Mouse (Mus musculus) CH12.LX (cell line): Measurements from ENCODE around the gene Mkks. TPM values are rescaled to one million over a fixed set of nuclear protein-coding genes. Genes with fewer than 3 reads are reported as not detected.

ENCODE experiments used
- DNase-seq: peaks from one replicate; pipeline ENCODE4 v3.0.0-alpha.2; 2013; ENCODE audit errors: extremely low read depth
- H3K27ac ChIP-seq: 2 replicates; pipeline ENCODE4 v1.5.1; 2012; ENCODE audit warnings: low read depth, mild to moderate bottlenecking, control low read depth, moderate library complexity; ENCODE audit not compliant: insufficient read depth
- H3K27me3 ChIP-seq: replicated peaks from 2 replicates; pipeline ENCODE3; 2012; ENCODE audit warnings: inconsistent platforms
- H3K36me3 ChIP-seq, 2 experiments: replicated peaks in 1 of 2; 2 replicates each; pipeline versions ENCODE3 to v1.6.1; 2012; ENCODE audit warnings: inconsistent platforms in 1 of 2, low read length in 1 of 2, mild to moderate bottlenecking in 1 of 2, mixed read lengths in 1 of 2, moderate library complexity in 1 of 2; ENCODE audit not compliant: control insufficient read depth in 1 of 2, insufficient read depth in 1 of 2
- H3K4me1 ChIP-seq, 2 experiments: 2 replicates each; pipeline ENCODE4 v1.6.1; 2012; ENCODE audit warnings: inconsistent platforms in 1 of 2, moderate library complexity in 1 of 2; ENCODE audit not compliant: insufficient read depth in 2 of 2, control insufficient read depth in 1 of 2
- H3K4me2 ChIP-seq: 2 replicates; pipeline ENCODE4 v1.6.1; 2012; ENCODE audit warnings: low read depth, mild to moderate bottlenecking, control low read depth; ENCODE audit not compliant: poor library complexity, insufficient read depth, severe bottlenecking
- H3K4me3 ChIP-seq, 3 experiments: fragments of 150-350 bp in 1 of 3; sonication (generic) in 1 of 3; replicated peaks in 1 of 3; 2 replicates each; pipeline versions ENCODE3 to v1.5.1; 2011 to 2012; ENCODE audit warnings: low read depth in 2 of 3, low read length in 2 of 3, mild to moderate bottlenecking in 2 of 3, moderate library complexity in 2 of 3, control low read depth in 1 of 3, improper control_type of control experiment in 1 of 3, inconsistent platforms in 1 of 3, mixed read lengths in 1 of 3; ENCODE audit not compliant: poor library complexity in 1 of 3
- H3K79me2 ChIP-seq: replicated peaks from 2 replicates; pipeline ENCODE4 v1.6.1; 2012; ENCODE audit warnings: mild to moderate bottlenecking, moderate library complexity; ENCODE audit not compliant: control insufficient read depth, poor library complexity, insufficient read depth, severe bottlenecking; ENCODE audit errors: extremely low read depth
- H3K9ac ChIP-seq: 2 replicates; pipeline ENCODE4 v1.6.1; 2012; ENCODE audit warnings: low read depth, mild to moderate bottlenecking, control low read depth, moderate library complexity; ENCODE audit not compliant: insufficient read depth
- H3K9me3 ChIP-seq: replicated peaks from 2 replicates; pipeline ENCODE3; 2012; ENCODE audit warnings: low read length, inconsistent platforms, mixed read lengths
- CHD1 ChIP-seq: IDR thresholded peaks from 2 replicates; pipeline ENCODE4 v1.6.1; 2012; ENCODE audit warnings: low read depth, low read length, improper control_type of control experiment, inconsistent platforms
- CHD2 ChIP-seq: IDR thresholded peaks from 2 replicates; pipeline ENCODE4 v1.6.1; 2011; ENCODE audit warnings: low read length, improper control_type of control experiment
- CTCF ChIP-seq, 2 experiments: IDR thresholded peaks in 1 of 2; conservative IDR thresholded peaks in 1 of 2; 2 replicates each; pipeline ENCODE4 v1.5.1; 2011 to 2012; ENCODE audit warnings: low read depth in 2 of 2, low read length in 2 of 2, improper control_type of control experiment in 1 of 2, inconsistent platforms in 1 of 2, mild to moderate bottlenecking in 1 of 2, moderate library complexity in 1 of 2
- E2F4 ChIP-seq: IDR thresholded peaks from 2 replicates; pipeline ENCODE4 v1.6.1; 2011; ENCODE audit warnings: low read depth, low read length, improper control_type of control experiment; ENCODE audit not compliant: insufficient replicate concordance
- ELF1 ChIP-seq: IDR thresholded peaks from 2 replicates; pipeline ENCODE4 v1.6.1; 2014; ENCODE audit warnings: low read depth, mild to moderate bottlenecking, inconsistent platforms, low read length, improper control_type of control experiment
- EP300 ChIP-seq: IDR thresholded peaks from 2 replicates; pipeline ENCODE4 v1.6.1; 2011; ENCODE audit warnings: low read length, improper control_type of control experiment
- GABPA ChIP-seq: IDR thresholded peaks from 2 replicates; pipeline ENCODE4 v1.6.1; 2012; ENCODE audit warnings: low read depth, low read length, improper control_type of control experiment, inconsistent platforms; ENCODE audit not compliant: insufficient replicate concordance
- IRF4 ChIP-seq: IDR thresholded peaks from 2 replicates; pipeline ENCODE4 v1.6.1; 2014; ENCODE audit warnings: low read depth, mild to moderate bottlenecking, inconsistent platforms, low read length, improper control_type of control experiment
- MAX ChIP-seq: IDR thresholded peaks from 2 replicates; pipeline ENCODE4 v1.6.1; 2011; ENCODE audit warnings: low read length, improper control_type of control experiment
- MAZ ChIP-seq: IDR thresholded peaks from 2 replicates; pipeline ENCODE4 v1.6.1; 2012; ENCODE audit warnings: low read depth, mild to moderate bottlenecking, inconsistent platforms, low read length, improper control_type of control experiment, moderate library complexity
- MEF2A ChIP-seq: IDR thresholded peaks from 2 replicates; pipeline ENCODE4 v1.6.1; 2014; ENCODE audit warnings: low read depth, mild to moderate bottlenecking, inconsistent platforms, low read length, improper control_type of control experiment, borderline replicate concordance
- MXI1 ChIP-seq: IDR thresholded peaks from 2 replicates; pipeline ENCODE4 v1.6.1; 2011; ENCODE audit warnings: mild to moderate bottlenecking, low read depth, low read length, improper control_type of control experiment
- MYC ChIP-seq: IDR thresholded peaks from 2 replicates; pipeline ENCODE4 v1.6.1; 2011; ENCODE audit warnings: low read depth, mild to moderate bottlenecking, improper control_type of control experiment, low read length
- PAX5 ChIP-seq: IDR thresholded peaks from 2 replicates; pipeline ENCODE4 v1.6.1; 2012; ENCODE audit warnings: low read length, inconsistent platforms, mixed read lengths
- TCF12 ChIP-seq: IDR thresholded peaks from 2 replicates; pipeline ENCODE4 v1.6.1; 2014; ENCODE audit warnings: low read depth, mild to moderate bottlenecking, inconsistent platforms, low read length, improper control_type of control experiment
- ZC3H11A ChIP-seq: IDR thresholded peaks from 2 replicates; pipeline ENCODE4 v1.6.1; 2012; ENCODE audit warnings: low read depth, mild to moderate bottlenecking, inconsistent platforms, low read length, improper control_type of control experiment
- ZMIZ1 ChIP-seq: IDR thresholded peaks from 2 replicates; pipeline ENCODE4 v1.6.1; 2012; ENCODE audit warnings: low read depth, mild to moderate bottlenecking, inconsistent platforms, low read length, improper control_type of control experiment
- ZNF384 ChIP-seq: IDR thresholded peaks from 2 replicates; pipeline ENCODE4 v1.6.1; 2012; ENCODE audit warnings: low read depth, low read length, improper control_type of control experiment, inconsistent platforms
- dilution Hi-C: fragments of 300-500 bp; cut with MboI; formaldehyde crosslinking; loops from 2 replicates; pipeline ENCODE4 v1.14.3; 2020; ENCODE audit warnings: low sequenced_read_pairs; ENCODE audit not compliant: extremely low pct_unique_long_range_greater_than_20kb, extremely low pct_ligation_motif_present
- in situ Hi-C: fragments of 300-500 bp; cut with MboI; formaldehyde crosslinking; loops from 3 replicates; pipeline ENCODE4 v1.14.3; 2019; ENCODE audit warnings: low sequenced_read_pairs, low pct_ligation_motif_present, low pct_unique_long_range_greater_than_20kb, mixed read lengths
- polyA plus RNA-seq: library from polyadenylated mRNA; unstranded; fragments of >175 nt; gene quantifications from 2 replicates; pipeline ENCODE4 v1.2.1, GENCODE M21; 2012; ENCODE audit warnings: low read depth; ENCODE audit not compliant: insufficient read length
- total RNA-seq, 2 experiments: library from RNA; depleted of rRNA; stranded (reverse); fragments of 300-350 nt in 1 of 2; fragments of >200 nt in 1 of 2; gene quantifications; 2 replicates each; pipeline ENCODE4 v1.2.3; 2012 to 2014

Mkks gene
- total and polyA plus RNA-seq, 3 experiments, result 2.2 to 25.8 (median 5.8) TPM

GRCm38 (mm10) chr2:136833976-136834714, 57.0 kb downstream of the Mkks start:
- no peak overlapping the region for H3K9ac ChIP-seq
- H3K27ac ChIP-seq, result no peak overlapping the region

GRCm38 (mm10) chr2:136832936-136833335, 58.3 kb downstream of the Mkks start:
- TF ChIP-seq GABPA (no peak), CHD2 (no peak), MYC (no peak), E2F4 (no peak), ZC3H11A (no peak), ZMIZ1 (no peak), MEF2A (no peak), MXI1 (no peak), ELF1 (no peak), MAZ (no peak), MAX (no peak), CTCF (conservative IDR thresholded peaks at IDR 0.05 in 1 of 2, IDR thresholded peaks at IDR 0.05 in 1 of 2; ENCODE audit: low read depth in 2 of 2, low read length in 2 of 2) (no peak), CHD1 (no peak), PAX5 (no peak), ZNF384 (no peak), IRF4 (no peak)
- dilution Hi-C loops, result no loop called here

More at GRCm38 (mm10) chr2:136833976-136834714, 57.0 kb downstream of the Mkks start:
- no peak overlapping the region for H3K4me2 ChIP-seq
- TF ChIP-seq TCF12 (no peak), EP300 (0 out of 2 replicates have a peak, but pooled peaks have one; percentile 45), IRF4 (peak; percentile 56; the same call in 1 of the 2 replicates)
- no peaks in the 10 kb centered on the region for H3K27me3 ChIP-seq
- in situ Hi-C loops (no loop called here), dilution Hi-C loops (no loop called here)
- no peak for DNase-seq
- H3K36me3 ChIP-seq, result no peaks in the 10 kb centered on the region
- H3K79me2 ChIP-seq, result no peaks in the 10 kb centered on the region
- H3K4me3 ChIP-seq, result no peak overlapping the region
- H3K4me1 ChIP-seq, result peaks cover 3 to 7% of the 10 kb centered on the region in 2 experiments
- H3K9me3 ChIP-seq, result no peaks in the 10 kb centered on the region

More at GRCm38 (mm10) chr2:136832936-136833335, 58.3 kb downstream of the Mkks start:
- H3K27me3 ChIP-seq, result no peaks in the 10 kb centered on the region
- H3K9me3 ChIP-seq, result no peaks in the 10 kb centered on the region
- in situ Hi-C loops, result no loop called here
- no peak overlapping the region for H3K4me3 ChIP-seq
- H3K4me1 ChIP-seq, result peaks cover 3 to 7% of the 10 kb centered on the region in 2 experiments
- no peak overlapping the region for H3K27ac ChIP-seq
- no peak for DNase-seq
- H3K79me2 ChIP-seq, result no peaks in the 10 kb centered on the region
- no peak overlapping the region for H3K4me2 ChIP-seq
- no peak overlapping the region for H3K9ac ChIP-seq
- H3K36me3 ChIP-seq, result no peaks in the 10 kb centered on the region
